Mouse (Mus musculus) erythroblast, embryonic 14.5 days (primary cell): Measurements from ENCODE around the gene Arid5b. TPM values are rescaled to one million over a fixed set of nuclear protein-coding genes. Genes with fewer than 3 reads are reported as not detected.

Experiments
- H3K27me3 ChIP-seq: 2 replicates; pipeline ENCODE4 v1.6.1; 2012; ENCODE audit warnings: inconsistent platforms; ENCODE audit not compliant: control insufficient read depth
- H3K36me3 ChIP-seq: 2 replicates; pipeline ENCODE4 v1.6.1; 2012; ENCODE audit warnings: mild to moderate bottlenecking, inconsistent platforms; ENCODE audit not compliant: control insufficient read depth
- H3K4me1 ChIP-seq: 2 replicates; pipeline ENCODE4 v1.6.1; 2012; ENCODE audit warnings: inconsistent platforms; ENCODE audit not compliant: control insufficient read depth
- H3K4me3 ChIP-seq: replicated peaks from 2 replicates; pipeline ENCODE3; 2012; ENCODE audit warnings: moderate library complexity, mild to moderate bottlenecking, inconsistent platforms
- H3K9me3 ChIP-seq: 2 replicates; pipeline ENCODE4 v1.6.1; 2012; ENCODE audit warnings: low read length, inconsistent platforms, mixed read lengths; ENCODE audit not compliant: control insufficient read depth
- GATA1 ChIP-seq: IDR thresholded peaks from 2 replicates; pipeline ENCODE4 v1.6.1; 2012; ENCODE audit warnings: low read length, inconsistent platforms, mixed read lengths
- TAL1 ChIP-seq: IDR thresholded peaks from 3 replicates; pipeline ENCODE4 v1.6.1; 2012; ENCODE audit warnings: low read length, inconsistent platforms, mixed read lengths
- polyA plus RNA-seq: library from polyadenylated mRNA; stranded (reverse); fragments of >175 nt; gene quantifications from 2 replicates; pipeline ENCODE4 v1.2.3, GENCODE M21; 2012

Gene Arid5b
- polyA plus RNA-seq, 1 experiment = 0.01 TPM

GRCm38 (mm10) chr10:68229640-68230565 lies 48.6 kb downstream of the Arid5b start:
- Histone ChIP-seq H3K4me3 (no peak overlapping the region), H3K9me3 (no peaks in the 10 kb centered on the region), H3K36me3 (no peaks in the 10 kb centered on the region; the same call in 1 of the 2 replicates), H3K4me1 (peaks cover 2% of the 10 kb centered on the region; the same call in 1 of the 2 replicates), H3K27me3 (no peaks in the 10 kb centered on the region)
- TF ChIP-seq GATA1 (no peak), TAL1 (no peak)

GRCm38 (mm10) chr10:68222676-68223075 lies 55.9 kb downstream of the Arid5b start:
- H3K9me3 ChIP-seq = no peaks in the 10 kb centered on the region; the same call in 1 of the 2 replicates
- no peaks in the 10 kb centered on the region for H3K27me3 ChIP-seq
- H3K4me3 ChIP-seq = no peak overlapping the region
- no peaks in the 10 kb centered on the region for H3K36me3 ChIP-seq
- no peaks in the 10 kb centered on the region for H3K4me1 ChIP-seq
- TF ChIP-seq GATA1 = no peak
- no peak for TF ChIP-seq TAL1

GRCm38 (mm10) chr10:68222012-68222411 lies 56.5 kb downstream of the Arid5b start:
- H3K9me3 ChIP-seq = peaks cover 2% of the 10 kb centered on the region; the same call in 1 of the 2 replicates
- no peaks in the 10 kb centered on the region; the same call in 1 of the 2 replicates for H3K36me3 ChIP-seq
- H3K27me3 ChIP-seq = no peaks in the 10 kb centered on the region
- H3K4me3 ChIP-seq = no peak overlapping the region
- H3K4me1 ChIP-seq = no peaks in the 10 kb centered on the region
- no peak for TF ChIP-seq TAL1
- no peak for TF ChIP-seq GATA1

GRCm38 (mm10) chr10:68219327-68219726 lies 59.2 kb downstream of the Arid5b start:
- peaks cover 5% of the 10 kb centered on the region; the same call in 1 of the 2 replicates for H3K9me3 ChIP-seq
- TF ChIP-seq GATA1 (no peak), TAL1 (no peak)
- no peak overlapping the region for H3K4me3 ChIP-seq
- H3K36me3 ChIP-seq = peaks cover 3% of the 10 kb centered on the region; the same call in 1 of the 2 replicates
- H3K27me3 ChIP-seq = no peaks in the 10 kb centered on the region
- H3K4me1 ChIP-seq = no peaks in the 10 kb centered on the region

- no peak for TF ChIP-seq GATA1
- TF ChIP-seq TAL1 = no peak
- no peak overlapping the region for H3K4me3 ChIP-seq
- H3K27me3 ChIP-seq = no peaks in the 10 kb centered on the region
- H3K36me3 ChIP-seq = peaks cover 3% of the 10 kb centered on the region; the same call in 1 of the 2 replicates
- no peaks in the 10 kb centered on the region for H3K4me1 ChIP-seq
- H3K9me3 ChIP-seq = peaks cover 5% of the 10 kb centered on the region; the same call in 1 of the 2 replicates
Observed at GRCm38 (mm10) chr10:68218678-68219077, 59.9 kb downstream of the Arid5b start.

- no peaks in the 10 kb centered on the region for H3K27me3 ChIP-seq
- TF ChIP-seq GATA1 (no peak), TAL1 (no peak)
- no peak overlapping the region for H3K4me3 ChIP-seq
- no peaks in the 10 kb centered on the region for H3K4me1 ChIP-seq
- H3K9me3 ChIP-seq = peaks cover 5% of the 10 kb centered on the region; the same call in 1 of the 2 replicates
- H3K36me3 ChIP-seq = peaks cover 3% of the 10 kb centered on the region; the same call in 1 of the 2 replicates
Observed at GRCm38 (mm10) chr10:68214809-68215468, 63.6 kb downstream of the Arid5b start.

- Histone ChIP-seq H3K27me3 (no peaks in the 10 kb centered on the region), H3K4me1 (no peaks in the 10 kb centered on the region), H3K4me3 (no peak overlapping the region), H3K9me3 (peaks cover 4% of the 10 kb centered on the region; the same call in 1 of the 2 replicates), H3K36me3 (peaks cover 3% of the 10 kb centered on the region; the same call in 1 of the 2 replicates)
- no peak; the same call in 2 of the 3 replicates for TF ChIP-seq TAL1
- TF ChIP-seq GATA1 = no peak
Observed at GRCm38 (mm10) chr10:68212061-68212915, 66.3 kb downstream of the Arid5b start.

- Histone ChIP-seq H3K27me3 (no peaks in the 10 kb centered on the region), H3K4me1 (no peaks in the 10 kb centered on the region), H3K4me3 (no peak overlapping the region), H3K9me3 (peaks cover 3% of the 10 kb centered on the region; the same call in 1 of the 2 replicates), H3K36me3 (peaks cover 3% of the 10 kb centered on the region; the same call in 1 of the 2 replicates)
- TF ChIP-seq TAL1 = no peak
- no peak for TF ChIP-seq GATA1
Observed at GRCm38 (mm10) chr10:68211514-68211913, 67.0 kb downstream of the Arid5b start.
